Mouse (Mus musculus) cerebellum, adult 11 months (tissue): Measurements from ENCODE around the gene Galnt18.

Experiments used
- DNase-seq: peaks from one replicate; pipeline ENCODE4 v3.0.0; 2022

The Galnt18 gene

GRCm38 (mm10) chr7:111626232-111626631 is 153.5 kb downstream of the Galnt18 start:
- no peak for DNase-seq

GRCm38 (mm10) chr7:111625736-111626135 is 154.0 kb downstream of the Galnt18 start:
- no peak for DNase-seq

- no peak for DNase-seq
Observed at GRCm38 (mm10) chr7:111616231-111616937, 163.4 kb downstream of the Galnt18 start.

- no peak for DNase-seq
Observed at GRCm38 (mm10) chr7:111614471-111614870, 165.3 kb downstream of the Galnt18 start.

GRCm38 (mm10) chr7:111607476-111607875 is 172.3 kb downstream of the Galnt18 start:
- no peak for DNase-seq

- no peak for DNase-seq
Observed at GRCm38 (mm10) chr7:111606091-111606490, 173.7 kb downstream of the Galnt18 start.

GRCm38 (mm10) chr7:111605663-111606062 is 174.1 kb downstream of the Galnt18 start:
- DNase-seq: no peak

GRCm38 (mm10) chr7:111604578-111605208 is 175.1 kb downstream of the Galnt18 start:
- no peak for DNase-seq

GRCm38 (mm10) chr7:111603186-111603585 is 176.6 kb downstream of the Galnt18 start:
- DNase-seq: no peak

- DNase-seq: no peak
Observed at GRCm38 (mm10) chr7:111601339-111602067, 178.3 kb downstream of the Galnt18 start.

- DNase-seq: no peak
Observed at GRCm38 (mm10) chr7:111600756-111601155, 179.0 kb downstream of the Galnt18 start.

- DNase-seq: no peak
Observed at GRCm38 (mm10) chr7:111593680-111594079, 186.1 kb downstream of the Galnt18 start.

- DNase-seq: peak; percentile 21
Observed at GRCm38 (mm10) chr7:111589506-111590125, 190.2 kb downstream of the Galnt18 start.

GRCm38 (mm10) chr7:111588291-111588781 is 191.4 kb downstream of the Galnt18 start:
- peak; percentile 83 for DNase-seq

GRCm38 (mm10) chr7:111580547-111580946 is 199.2 kb downstream of the Galnt18 start:
- no peak for DNase-seq

- no peak for DNase-seq
Observed at GRCm38 (mm10) chr7:111575096-111575495, 204.7 kb downstream of the Galnt18 start.

GRCm38 (mm10) chr7:111572336-111572735 is 207.4 kb downstream of the Galnt18 start:
- no peak for DNase-seq

- no peak for DNase-seq
Observed at GRCm38 (mm10) chr7:111566838-111567237, 212.9 kb downstream of the Galnt18 start.

- no peak for DNase-seq
Observed at GRCm38 (mm10) chr7:111563316-111564110, 216.3 kb downstream of the Galnt18 start.

- DNase-seq: no peak
Observed at GRCm38 (mm10) chr7:111560097-111560496, 219.7 kb downstream of the Galnt18 start.

- DNase-seq: no peak
Observed at GRCm38 (mm10) chr7:111559011-111559410, 220.8 kb downstream of the Galnt18 start.

- no peak for DNase-seq
Observed at GRCm38 (mm10) chr7:111550987-111551386, 228.8 kb downstream of the Galnt18 start.
